Mouse (Mus musculus) limb, embryonic 11.5 days (tissue): Measurements from ENCODE around the gene Mpv17l2. TPM values are rescaled to one million over a fixed set of nuclear protein-coding genes. Genes with fewer than 3 reads are reported as not detected.

Source experiments
- ATAC-seq: fragments of 200-750 bp; cut with Nextera tagmentation; 2 replicates; pipeline ENCODE4 v1.8.0; 2017; ENCODE audit warnings: low read depth; ENCODE audit not compliant: insufficient number of reproducible peaks, low FRiP score, low TSS enrichment
- DNase-seq: peaks from one replicate; pipeline ENCODE4 v3.0.0-alpha.2; 2015; ENCODE audit warnings: low spot score
- H3K27ac ChIP-seq: fragments of 300-500 bp; sonication (generic); replicated peaks from 2 replicates; pipeline ENCODE4 v1.5.1; 2014; ENCODE audit warnings: low read depth, mild to moderate bottlenecking, low read length
- H3K27me3 ChIP-seq: fragments of 300-500 bp; sonication (generic); 2 replicates; pipeline ENCODE4 v1.6.1; 2014; ENCODE audit warnings: mild to moderate bottlenecking, low read length, mixed read lengths; ENCODE audit not compliant: control insufficient read depth, insufficient read depth
- H3K36me3 ChIP-seq: fragments of 300-500 bp; sonication (generic); 2 replicates; pipeline ENCODE4 v1.6.1; 2014; ENCODE audit warnings: mild to moderate bottlenecking, low read length, moderate library complexity, mixed read lengths; ENCODE audit not compliant: control insufficient read depth, insufficient read depth
- H3K4me1 ChIP-seq: fragments of 300-500 bp; sonication (generic); 2 replicates; pipeline ENCODE4 v1.6.1; 2014; ENCODE audit warnings: low read length, mixed read lengths; ENCODE audit not compliant: control insufficient read depth, insufficient read depth
- H3K4me2 ChIP-seq: fragments of 300-500 bp; sonication (generic); 2 replicates; pipeline ENCODE4 v1.6.1; 2014; ENCODE audit warnings: low read depth, mild to moderate bottlenecking, moderate library complexity; ENCODE audit not compliant: severe bottlenecking
- H3K4me3 ChIP-seq: fragments of 300-500 bp; sonication (generic); 2 replicates; pipeline ENCODE4 v1.5.1; 2014; ENCODE audit warnings: low read depth, low read length
- H3K9ac ChIP-seq: fragments of 300-500 bp; sonication (generic); 2 replicates; pipeline ENCODE4 v1.6.1; 2014; ENCODE audit warnings: mild to moderate bottlenecking, low read length
- H3K9me3 ChIP-seq: fragments of 300-500 bp; sonication (generic); 2 replicates; pipeline ENCODE4 v1.6.1; 2016; ENCODE audit warnings: low read length; ENCODE audit not compliant: control insufficient read depth
- WGBS: fragments of 180-500 bp; shearing (Covaris S2); extraction: QIAGEN DNeasy Blood & Tissue Kit; methylation state at CpG from one replicate; pipeline ENCODE4 v1.1.7; 2014; 5-methylcytosine and 5-hydroxymethylcytosine counted together
- polyA plus RNA-seq: library from polyadenylated mRNA; unstranded; fragments of >200 nt; fragmentation: Nextera tagmentation; extraction: Ambion mirVana; gene quantifications from 2 replicates; pipeline ENCODE4 v1.2.1, GENCODE M21; 2014

The Mpv17l2 gene
- polyA plus RNA-seq, 1 experiment from 2014 or later: 23.1 TPM

DNA sequence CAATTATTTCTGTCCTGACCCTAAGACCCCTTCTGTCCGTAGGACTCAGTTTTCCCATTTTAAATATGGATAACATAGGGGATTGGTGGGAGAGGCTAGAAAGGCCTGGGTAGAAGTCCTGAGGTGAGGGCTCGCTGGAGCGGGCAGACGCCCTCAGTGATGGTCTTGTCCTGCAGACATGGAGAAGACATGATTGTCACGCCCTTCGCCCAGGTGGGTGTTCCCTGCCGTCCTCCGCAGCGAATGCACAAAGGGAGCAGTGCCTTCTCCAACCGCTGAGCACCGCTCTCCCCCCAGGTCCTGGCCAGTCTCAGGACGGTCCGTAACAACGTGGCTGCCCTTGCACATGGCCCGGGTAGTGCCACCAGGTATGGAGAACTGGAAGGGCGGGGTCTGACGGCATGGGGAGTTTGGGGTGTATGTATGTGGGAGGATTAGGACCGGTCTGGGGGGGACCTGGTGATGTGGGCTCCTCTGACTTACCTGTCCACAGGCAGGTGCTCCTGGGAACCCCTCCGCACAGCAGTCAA, 15.0 kb downstream of the Mpv17l2 start:
- Histone ChIP-seq H3K4me1 (peaks cover 9% of the 10 kb centered on the region), H3K9me3 (no peaks in the 10 kb centered on the region), H3K9ac (no peak overlapping the region), H3K4me3 (no peak overlapping the region), H3K27ac (no peak overlapping the region), H3K27me3 (peaks cover 58% of the 10 kb centered on the region), H3K36me3 (no peaks in the 10 kb centered on the region), H3K4me2 (no peak overlapping the region)
- WGBS: 51% methylated on average over 19 of the region's 19 CpGs
- no peak for DNase-seq
- ATAC-seq: no peak

DNA sequence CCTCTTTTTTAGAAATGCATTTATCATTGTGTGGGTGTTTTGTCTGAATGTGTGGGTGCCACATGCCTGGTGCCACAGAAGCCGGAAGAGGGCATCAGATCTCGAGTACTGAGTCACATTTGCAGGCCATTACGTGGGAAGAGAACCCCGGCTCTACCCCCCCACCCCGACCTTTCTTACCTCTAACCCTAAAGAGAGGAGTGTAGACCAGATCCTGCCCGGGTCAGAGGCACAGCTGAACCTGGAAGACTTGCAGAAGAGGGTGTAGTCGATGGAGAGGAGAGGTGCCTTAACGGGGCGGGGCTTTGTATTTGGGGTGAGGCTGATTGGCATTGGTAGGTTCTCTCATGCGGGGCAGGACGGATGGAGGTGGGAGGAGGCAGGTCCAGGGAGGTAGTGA, 15.9 kb downstream of the Mpv17l2 start:
- WGBS: 50% methylated on average over 11 of the region's 11 CpGs
- no peak overlapping the region for H3K4me3 ChIP-seq
- H3K4me2 ChIP-seq: no peak overlapping the region
- ATAC-seq (no peak), DNase-seq (no peak)
- H3K4me1 ChIP-seq: peaks cover 9% of the 10 kb centered on the region
- H3K27me3 ChIP-seq: peaks cover 58% of the 10 kb centered on the region
- no peak overlapping the region for H3K9ac ChIP-seq
- H3K9me3 ChIP-seq: no peaks in the 10 kb centered on the region
- H3K27ac ChIP-seq: no peak overlapping the region
- H3K36me3 ChIP-seq: no peaks in the 10 kb centered on the region

GRCm38 (mm10) chr8:70743656-70744590, 16.8 kb downstream of the Mpv17l2 start:
- no peak for DNase-seq
- Histone ChIP-seq H3K9me3 (no peaks in the 10 kb centered on the region), H3K27ac (no peak overlapping the region), H3K4me3 (peak overlapping the region; percentile 20; the same call in 1 of the 2 replicates), H3K27me3 (peaks cover 58% of the 10 kb centered on the region), H3K36me3 (no peaks in the 10 kb centered on the region), H3K4me1 (peaks cover 9% of the 10 kb centered on the region), H3K4me2 (peak overlapping the region; percentile 43), H3K9ac (0 out of 2 replicates have a peak overlapping the region, but pooled peaks have one; percentile 17)
- 5% methylated on average over 48 of the region's 48 CpGs for WGBS
- ATAC-seq: no peak

DNA sequence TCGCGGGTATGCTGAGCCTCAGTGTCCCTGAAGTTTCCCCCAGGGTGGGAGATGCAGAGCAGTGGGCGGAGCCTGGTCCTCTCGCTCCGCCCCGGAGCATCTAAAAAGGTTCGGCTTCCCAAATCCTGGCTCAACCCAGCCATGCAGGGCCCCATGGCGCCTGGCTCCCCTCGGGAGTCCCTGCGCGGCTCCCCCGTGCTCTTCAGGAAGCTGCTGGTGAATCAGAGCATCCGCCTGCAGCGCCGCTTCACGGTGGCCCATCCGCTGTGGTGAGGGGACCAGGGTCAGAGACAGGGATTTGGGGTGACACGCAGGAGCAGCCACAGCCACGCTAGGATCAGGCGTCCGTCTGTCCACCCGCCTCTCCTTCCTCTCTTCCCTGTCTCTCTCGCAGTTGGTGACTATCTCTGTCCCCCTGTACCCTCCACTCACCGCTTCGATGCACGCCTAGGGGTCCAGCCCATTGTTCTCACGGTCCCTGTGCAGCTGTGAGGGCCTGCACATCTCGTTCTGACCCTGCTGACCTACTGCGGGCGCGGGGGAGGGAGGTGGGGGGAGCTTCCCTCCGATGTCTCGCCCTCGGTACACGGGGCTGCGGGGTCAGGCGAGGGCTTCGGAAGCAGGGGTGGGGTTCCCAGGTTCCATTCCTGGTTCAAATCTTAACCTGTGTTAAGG, 17.6 kb downstream of the Mpv17l2 start:
- 0 out of 2 replicates have a peak, but pooled peaks have one; percentile 41 for ATAC-seq
- Histone ChIP-seq H3K4me2 (peak overlapping the region; percentile 43), H3K9ac (no peak overlapping the region), H3K27me3 (peaks cover 60% of the 10 kb centered on the region), H3K36me3 (no peaks in the 10 kb centered on the region), H3K4me3 (peak overlapping the region; percentile 3; the same call in 1 of the 2 replicates), H3K9me3 (no peaks in the 10 kb centered on the region), H3K27ac (no peak overlapping the region), H3K4me1 (peaks cover 9% of the 10 kb centered on the region)
- DNase-seq: no peak
- WGBS: 2% methylated on average over 38 of the region's 38 CpGs

DNA sequence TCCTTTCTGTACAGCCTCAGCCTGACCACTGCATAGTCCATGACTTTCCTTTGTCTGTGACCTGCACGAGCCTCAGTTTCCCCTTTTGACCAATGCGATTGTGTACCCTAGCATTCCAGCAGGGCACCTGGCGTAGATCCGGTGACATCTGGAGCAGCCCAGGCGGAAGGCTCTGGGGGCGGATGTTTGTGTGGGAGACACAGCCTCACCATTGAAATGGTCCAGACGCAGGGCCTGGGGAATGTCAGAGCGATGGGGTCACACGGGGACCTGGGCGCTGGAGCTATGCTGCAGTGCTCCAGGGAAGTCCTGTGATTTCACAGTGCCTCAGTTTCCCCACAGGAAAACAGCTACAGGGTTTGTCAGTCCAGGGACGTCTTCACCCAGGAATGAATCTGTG, 18.6 kb downstream of the Mpv17l2 start:
- ATAC-seq (no peak), DNase-seq (no peak)
- Histone ChIP-seq H3K9me3 (no peaks in the 10 kb centered on the region), H3K4me1 (peaks cover 9% of the 10 kb centered on the region), H3K9ac (no peak overlapping the region), H3K4me2 (no peak overlapping the region), H3K27ac (no peak overlapping the region), H3K27me3 (peaks cover 54% of the 10 kb centered on the region), H3K4me3 (no peak overlapping the region), H3K36me3 (no peaks in the 10 kb centered on the region)
- WGBS: 51% methylated on average over 11 of the region's 11 CpGs

- no peak for ATAC-seq
- Histone ChIP-seq H3K27me3 (peaks cover 51% of the 10 kb centered on the region), H3K27ac (no peak overlapping the region), H3K4me2 (no peak overlapping the region), H3K9me3 (no peaks in the 10 kb centered on the region), H3K36me3 (no peaks in the 10 kb centered on the region), H3K9ac (no peak overlapping the region), H3K4me1 (peaks cover 9% of the 10 kb centered on the region), H3K4me3 (no peak overlapping the region)
- WGBS: 56% methylated on average over 5 of the region's 5 CpGs
- no peak for DNase-seq
These were observed 19.1 kb downstream of the Mpv17l2 start for GRCm38 (mm10) chr8:70741661-70742060.

DNA sequence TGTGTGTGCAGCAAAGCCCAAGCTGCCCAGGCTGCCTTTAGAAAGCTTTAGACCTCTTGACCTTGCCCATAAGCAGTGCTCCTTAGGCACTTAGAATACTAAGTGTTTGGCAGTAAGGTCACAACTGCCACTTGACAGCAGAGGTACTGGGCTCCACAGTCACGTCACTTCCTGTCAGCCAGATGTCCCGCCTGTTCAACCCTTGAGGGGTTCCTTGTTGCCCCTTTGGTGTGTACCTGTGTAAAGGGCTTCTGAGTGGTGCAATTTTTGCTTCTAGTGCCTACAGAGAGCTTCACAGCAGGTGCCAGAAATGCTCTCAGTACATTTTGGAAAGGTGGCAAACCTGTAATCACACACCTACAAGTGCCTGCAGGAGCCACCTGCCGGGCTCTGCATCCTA, 22.5 kb downstream of the Mpv17l2 start:
- no peak for DNase-seq
- Histone ChIP-seq H3K4me1 (peaks cover 5% of the 10 kb centered on the region), H3K9me3 (no peaks in the 10 kb centered on the region), H3K4me3 (no peak overlapping the region), H3K9ac (no peak overlapping the region), H3K4me2 (no peak overlapping the region; the same call in 1 of the 2 replicates), H3K36me3 (no peaks in the 10 kb centered on the region), H3K27me3 (peaks cover 21% of the 10 kb centered on the region), H3K27ac (no peak overlapping the region)
- no peak for ATAC-seq
- 63% methylated on average over 3 of the region's 3 CpGs for whole genome bisulfite sequencing

DNA sequence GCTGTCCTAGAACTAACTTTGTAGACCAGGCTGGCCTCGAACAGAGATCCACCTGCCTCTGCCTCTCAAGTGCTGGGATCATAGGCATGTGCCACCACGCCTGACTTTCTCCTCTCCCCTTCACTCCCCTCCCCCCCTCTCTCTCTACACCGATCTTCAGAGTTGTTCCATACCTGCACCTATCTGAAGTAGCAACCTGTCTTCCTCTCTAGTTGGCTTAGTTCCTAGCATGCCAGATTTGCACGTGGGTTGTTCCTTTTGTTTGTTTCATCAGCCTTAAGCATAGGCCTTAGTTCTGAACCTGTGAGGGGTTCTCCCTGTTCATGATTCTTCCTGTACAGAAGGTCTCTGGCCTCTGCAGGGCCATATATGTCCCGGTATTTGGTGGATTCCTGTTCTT, 23.0 kb downstream of the Mpv17l2 start:
- Histone ChIP-seq H3K36me3 (no peaks in the 10 kb centered on the region), H3K4me1 (no peaks in the 10 kb centered on the region; the same call in 1 of the 2 replicates), H3K4me2 (no peak overlapping the region), H3K9ac (no peak overlapping the region), H3K27ac (no peak overlapping the region), H3K4me3 (no peak overlapping the region), H3K9me3 (no peaks in the 10 kb centered on the region), H3K27me3 (peaks cover 16% of the 10 kb centered on the region)
- WGBS: 78% methylated on average over 5 of the region's 5 CpGs
- ATAC-seq (no peak), DNase-seq (no peak)
